Mouse (Mus musculus) ovary, postnatal 10 days (tissue): ENCODE results near the gene 9030612E09Rik.
A peak's percentile ranks its signal among the peaks of the same experiment; 100 is the strongest.

Experiments used
- DNase-seq: peaks from one replicate; pipeline ENCODE4 v3.0.0; 2022; ENCODE audit warnings: low spot score

9030612E09Rik gene

DNA sequence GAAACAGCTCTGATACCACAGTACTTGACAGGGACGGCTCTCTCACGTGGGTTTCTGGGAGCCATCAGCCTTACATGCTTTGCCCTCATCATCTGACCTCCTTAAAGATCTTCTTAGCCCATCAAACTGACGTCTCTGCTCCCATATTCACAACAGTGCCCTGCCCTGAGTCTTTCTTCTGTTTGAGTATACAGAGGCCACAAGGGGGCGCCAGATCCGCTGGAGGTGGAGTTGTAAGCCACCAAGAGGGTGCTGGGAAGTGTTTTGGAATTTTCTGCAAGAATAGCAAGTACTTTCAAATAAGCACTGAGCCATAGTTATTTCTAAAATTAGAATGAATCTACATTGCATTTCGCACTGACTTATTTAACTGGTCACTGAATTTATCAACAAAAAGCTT is 37.4 kb downstream of the 9030612E09Rik start:
- DNase-seq, result no peak

DNA sequence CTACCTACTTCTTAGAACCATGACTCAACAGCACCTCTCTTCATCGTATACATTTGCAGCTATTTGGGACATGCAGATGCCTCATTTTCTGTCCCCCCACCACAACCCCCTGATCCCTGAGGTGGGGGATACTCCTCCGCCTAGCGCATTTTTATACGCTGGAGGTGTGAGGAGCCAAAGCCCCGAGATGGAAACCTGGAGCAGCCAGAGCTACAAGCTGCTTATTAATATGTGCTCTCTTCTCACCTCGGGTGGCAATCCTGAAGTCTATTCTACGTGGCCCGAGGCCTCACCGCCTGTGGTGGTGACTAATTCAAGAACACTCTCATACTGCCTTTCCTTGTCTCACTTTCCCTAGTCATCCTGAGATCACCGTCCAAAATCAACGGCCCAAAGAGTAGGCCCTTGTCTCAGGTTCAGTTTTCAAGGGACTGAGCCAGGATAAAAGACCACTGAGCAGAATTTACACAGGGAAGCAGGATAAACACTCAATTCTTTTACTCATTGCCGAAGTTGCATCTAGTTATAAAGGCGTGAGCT is 42.9 kb downstream of the 9030612E09Rik start:
- no peak for DNase-seq

DNA sequence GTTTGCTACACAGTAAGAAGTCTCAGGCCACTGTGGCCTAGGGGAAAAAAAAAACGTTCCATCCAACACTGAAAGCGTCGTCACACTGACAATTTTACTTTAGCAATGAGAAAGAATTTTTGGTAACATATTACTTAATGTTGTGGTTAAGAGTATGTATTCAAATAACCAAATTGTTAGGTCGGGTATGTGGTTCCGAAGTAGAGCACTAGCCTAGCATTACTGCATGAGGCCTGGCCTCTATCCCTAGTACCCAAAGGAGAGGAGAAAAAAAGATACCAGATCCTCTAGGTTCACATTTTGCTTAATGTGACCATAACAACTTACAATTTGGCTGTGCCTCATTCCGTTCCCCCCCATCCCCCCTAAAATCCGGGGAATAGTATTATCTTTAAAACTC is 46.0 kb downstream of the 9030612E09Rik start:
- DNase-seq, result peak; percentile 1

DNA sequence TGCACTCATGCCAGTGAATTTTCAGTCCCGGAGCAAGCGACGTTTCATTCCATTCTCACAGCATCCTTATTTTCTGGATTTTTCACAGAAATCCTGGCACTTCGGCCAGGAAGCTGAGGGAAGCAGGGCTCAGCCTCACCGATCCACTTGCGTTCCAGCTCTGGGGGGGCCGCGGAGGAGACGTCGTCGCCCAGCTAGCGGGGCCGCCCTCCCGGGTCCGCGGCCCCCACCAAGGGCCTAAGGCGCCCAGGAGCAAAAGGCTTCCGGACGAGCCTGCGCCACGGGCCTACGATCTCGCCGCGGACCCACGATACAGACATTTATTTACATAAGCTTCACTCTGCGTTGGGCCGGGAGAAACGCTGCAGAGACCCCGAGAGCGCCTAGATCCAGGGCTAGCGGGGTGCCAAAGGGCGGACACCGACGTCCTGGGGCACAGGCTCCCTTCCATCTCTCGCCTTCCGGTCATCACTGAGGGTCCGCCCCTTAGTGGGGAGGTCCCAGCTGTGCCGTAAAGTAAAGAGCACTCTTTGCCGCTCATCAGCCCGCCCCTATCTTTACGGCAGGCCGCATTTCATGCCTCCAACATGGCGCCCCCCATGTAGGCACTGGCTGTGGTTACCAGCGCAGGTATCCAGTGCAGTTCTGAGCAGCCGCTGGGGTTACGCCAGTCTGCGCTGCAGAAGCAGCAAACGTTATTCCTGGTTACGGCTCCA is 46.6 kb downstream of the 9030612E09Rik start, which contains the start of gene Pdss2:
TSS of gene Pdss2 (plus strand) at position 577 of the 716 bp plus-strand sequence.
- peak; percentile 81 for DNase-seq

DNA sequence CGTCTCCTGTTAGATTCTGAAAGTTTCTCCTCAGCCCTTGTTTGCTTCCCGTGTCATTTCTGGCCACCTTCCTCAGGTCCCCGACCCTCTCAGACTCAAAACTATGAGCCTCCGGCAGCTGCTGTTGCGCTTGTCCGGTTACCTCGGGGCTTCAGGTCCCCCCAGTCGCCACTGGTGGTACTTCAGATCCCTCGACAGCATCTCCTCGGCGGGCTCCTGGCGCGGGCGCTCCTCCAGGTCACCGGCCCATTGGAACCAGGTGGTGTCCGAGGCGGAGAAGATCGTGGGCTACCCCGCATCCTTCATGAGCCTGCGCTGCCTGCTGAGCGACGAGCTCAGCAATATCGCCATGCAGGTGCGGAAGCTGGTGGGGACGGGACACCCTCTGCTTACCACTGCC is 47.2 kb downstream of the 9030612E09Rik start:
- no peak for DNase-seq

DNA sequence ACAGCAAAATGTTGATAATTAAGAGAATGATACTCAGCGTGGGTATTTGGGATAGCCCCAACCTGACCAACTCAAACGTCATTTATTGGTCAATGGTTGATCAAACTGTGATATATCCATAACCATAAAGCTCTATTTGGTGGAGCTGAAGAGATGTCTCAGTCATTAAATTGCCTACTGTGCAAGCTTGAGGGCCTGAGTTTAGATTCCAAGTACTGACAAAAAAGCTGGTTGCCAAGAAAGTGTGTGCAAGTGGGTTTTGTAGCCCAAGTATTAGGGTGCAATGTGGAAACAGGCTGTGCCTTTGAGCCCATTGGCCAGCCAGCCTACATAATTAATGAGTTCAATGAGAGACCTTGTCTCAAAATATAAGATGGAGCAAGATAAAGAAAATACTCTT is 48.9 kb downstream of the 9030612E09Rik start:
- DNase-seq, result no peak
